Mouse (Mus musculus) liver, postnatal 0 days (tissue): ENCODE results near the gene Kcnj15.

ENCODE experiments used
- CTCF ChIP-seq: sonication (generic); IDR thresholded peaks from 2 replicates; pipeline ENCODE4 v1.5.1; 2016; ENCODE audit warnings: antibody characterized with exemption, low read depth
- EP300 ChIP-seq: IDR thresholded peaks from 2 replicates; pipeline ENCODE4 v1.6.1; 2016; ENCODE audit warnings: antibody characterized with exemption, low read depth, mild to moderate bottlenecking

GRCm38 (mm10) chr16:95222026-95222718, 35.2 kb upstream of the Kcnj15 start:
- TF ChIP-seq CTCF (no peak), EP300 (no peak)
